Mouse (Mus musculus) kidney, adult 2 months (tissue): ENCODE results near the gene Tob1.

ENCODE experiments used
- CTCF ChIP-seq: fragments of 200-500 bp; conservative IDR thresholded peaks from 2 replicates; pipeline ENCODE4 v1.5.1; 2011; ENCODE audit warnings: low read depth, mild to moderate bottlenecking, control low read depth, low read length, moderate library complexity, mixed read lengths; ENCODE audit not compliant: insufficient read depth, insufficient read length
- POLR2A ChIP-seq: fragments of 200-500 bp; IDR thresholded peaks from one replicate; pipeline ENCODE4 v1.6.1; 2011; ENCODE audit warnings: low read depth, low read length, control low read depth

DNA sequence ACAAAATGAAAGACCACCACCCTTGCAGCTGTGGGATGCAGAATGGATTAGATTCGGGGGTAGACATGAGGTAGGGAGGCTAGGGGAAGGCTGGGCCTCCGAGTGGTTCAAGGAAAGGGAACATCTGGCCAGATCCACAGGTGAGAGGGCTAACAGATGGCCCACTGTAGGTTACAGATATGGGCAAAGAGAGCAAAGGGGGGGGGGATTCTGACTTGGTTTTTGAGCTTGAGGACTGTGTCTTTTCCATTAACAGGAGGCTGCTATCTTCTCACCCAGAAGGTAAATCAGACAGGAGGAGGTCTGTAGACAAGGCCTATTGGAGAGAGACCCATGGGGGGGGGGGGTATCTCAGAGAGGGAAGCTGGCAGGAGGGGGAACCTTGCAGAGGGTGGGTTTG is 11.5 kb upstream of the Tob1 start:
- no peak for TF ChIP-seq POLR2A
- no peak for TF ChIP-seq CTCF
